Mouse (Mus musculus) CH12.LX (cell line): ENCODE measurements around the gene Mslnl.

Experiments used
- CTCF ChIP-seq, 2 experiments: IDR thresholded peaks in 1 of 2; conservative IDR thresholded peaks in 1 of 2; 2 replicates each; pipeline ENCODE4 v1.5.1; 2011 to 2012; ENCODE audit warnings: low read depth in 2 of 2, low read length in 2 of 2, improper control_type of control experiment in 1 of 2, inconsistent platforms in 1 of 2, mild to moderate bottlenecking in 1 of 2, moderate library complexity in 1 of 2
- HCFC1 ChIP-seq: IDR thresholded peaks from 2 replicates; pipeline ENCODE4 v1.6.1; 2012; ENCODE audit warnings: low read depth, mild to moderate bottlenecking, inconsistent platforms, low read length, improper control_type of control experiment
- JUN ChIP-seq: IDR thresholded peaks from 2 replicates; pipeline ENCODE4 v1.6.1; 2011; ENCODE audit warnings: low read depth, mild to moderate bottlenecking, low read length, improper control_type of control experiment, moderate library complexity; ENCODE audit not compliant: insufficient read depth
- MAFK ChIP-seq: IDR thresholded peaks from 2 replicates; pipeline ENCODE4 v1.6.1; 2011; ENCODE audit warnings: low read length, improper control_type of control experiment; ENCODE audit not compliant: insufficient replicate concordance
- PAX5 ChIP-seq: IDR thresholded peaks from 2 replicates; pipeline ENCODE4 v1.6.1; 2012; ENCODE audit warnings: low read length, inconsistent platforms, mixed read lengths

GRCm38 (mm10) chr17:25744311-25744710 is 8.5 kb downstream of the Mslnl start:
- no peak for TF ChIP-seq PAX5
- TF ChIP-seq MAFK = no peak
- no peak for TF ChIP-seq HCFC1
- TF ChIP-seq JUN = no peak
- TF ChIP-seq CTCF (conservative IDR thresholded peaks at IDR 0.05 in 1 of 2, IDR thresholded peaks at IDR 0.05 in 1 of 2; ENCODE audit: low read depth in 2 of 2, low read length in 2 of 2) = no peak
